Mouse (Mus musculus) hindbrain, embryonic 12.5 days (tissue): ENCODE data around the gene Gpr165. TPM values are rescaled to one million over a fixed set of nuclear protein-coding genes. Genes with fewer than 3 reads are reported as not detected.

Experiments
- ATAC-seq: fragments of 200-750 bp; cut with Nextera tagmentation; 2 replicates; pipeline ENCODE4 v1.8.0; 2017; ENCODE audit warnings: moderate TSS enrichment; ENCODE audit not compliant: low FRiP score
- H3K27ac ChIP-seq: fragments of 300-500 bp; sonication (generic); 2 replicates; pipeline ENCODE4 v1.5.1; 2016; ENCODE audit warnings: mild to moderate bottlenecking
- H3K27me3 ChIP-seq: fragments of 300-500 bp; sonication (generic); 2 replicates; pipeline ENCODE4 v1.6.1; 2016; ENCODE audit warnings: mild to moderate bottlenecking
- H3K36me3 ChIP-seq: fragments of 300-500 bp; sonication (generic); 2 replicates; pipeline ENCODE4 v1.6.1; 2016; ENCODE audit warnings: mild to moderate bottlenecking
- H3K4me1 ChIP-seq: fragments of 300-500 bp; sonication (generic); 2 replicates; pipeline ENCODE4 v1.6.1; 2016
- H3K4me2 ChIP-seq: fragments of 300-500 bp; sonication (generic); replicated peaks from 2 replicates; pipeline ENCODE4 v1.6.1; 2016; ENCODE audit warnings: mild to moderate bottlenecking
- H3K4me3 ChIP-seq: fragments of 300-500 bp; sonication (generic); 2 replicates; pipeline ENCODE4 v1.5.1; 2016; ENCODE audit warnings: mild to moderate bottlenecking
- H3K9ac ChIP-seq: fragments of 300-500 bp; sonication (generic); 2 replicates; pipeline ENCODE4 v1.6.1; 2016; ENCODE audit warnings: mild to moderate bottlenecking, moderate library complexity
- H3K9me3 ChIP-seq: fragments of 300-500 bp; sonication (generic); replicated peaks from 2 replicates; pipeline ENCODE4 v1.6.1; 2016; ENCODE audit warnings: mild to moderate bottlenecking
- WGBS: fragments of 180-500 bp; shearing (Covaris S2); methylation state at CpG from one replicate; pipeline ENCODE4 v1.1.7; 2016; 5-methylcytosine and 5-hydroxymethylcytosine counted together
- polyA plus RNA-seq: library from polyadenylated mRNA; unstranded; fragments of >200 nt; fragmentation: Nextera tagmentation; extraction: Ambion mirVana; gene quantifications from 2 replicates; pipeline ENCODE4 v1.2.1, GENCODE M21; 2016

Gene Gpr165
- polyA plus RNA-seq, result 2.7 and 2.9 TPM in 2 replicates

GRCm38 (mm10) chrX:96712907-96713774 is at the start of gene Gpr165:
Gene Gpr165, plus strand, starts transcription at chrX:96713441.
- WGBS, result 29% methylated on average over 16 of the region's 16 CpGs
- no peaks in the 10 kb centered on the region for H3K27me3 ChIP-seq
- ATAC-seq, result peak; percentile 99

DNA sequence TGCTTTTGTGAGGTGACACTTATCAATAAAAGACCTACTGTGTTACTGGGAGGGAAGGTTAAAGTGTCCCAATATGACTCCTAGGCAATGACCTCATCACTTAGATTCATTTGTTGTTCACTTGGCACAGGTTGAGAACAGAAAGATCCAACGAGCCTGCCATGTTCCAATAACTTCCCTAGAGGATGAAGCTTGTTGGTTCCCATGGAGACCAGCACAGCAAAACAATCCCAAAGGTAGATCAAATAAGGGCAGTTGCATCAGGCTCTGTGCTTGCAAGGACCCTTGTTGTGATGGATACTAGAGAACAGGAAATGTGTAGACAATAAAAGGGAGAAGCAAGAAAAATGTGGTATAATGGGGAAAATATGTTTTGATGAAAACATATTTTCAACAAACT is 38.4 kb upstream of the Gpr165 start:
- Histone ChIP-seq H3K9me3 (no peaks in the 10 kb centered on the region), H3K27ac (no peak overlapping the region), H3K9ac (no peak overlapping the region), H3K36me3 (no peaks in the 10 kb centered on the region), H3K27me3 (no peaks in the 10 kb centered on the region), H3K4me3 (no peak overlapping the region), H3K4me1 (no peaks in the 10 kb centered on the region), H3K4me2 (no peak overlapping the region)
- ATAC-seq, result no peak
- 57% methylated on average over 1 of the region's 1 CpGs for WGBS

More at GRCm38 (mm10) chrX:96712907-96713774, at the start of gene Gpr165:
- peak within 1 kb of the TSS; percentile 39 for H3K9ac ChIP-seq
- H3K36me3 ChIP-seq, result no peaks in the 10 kb centered on the region
- no peak within 1 kb of the TSS for H3K27ac ChIP-seq
- peak within 1 kb of the TSS; percentile 34 for H3K4me3 ChIP-seq
- H3K9me3 ChIP-seq, result no peaks in the 10 kb centered on the region
- H3K4me2 ChIP-seq, result peak within 1 kb of the TSS; percentile 51
- no peaks in the 10 kb centered on the region for H3K4me1 ChIP-seq
